Mouse (Mus musculus) neural tube, embryonic 14.5 days (tissue): ENCODE results near the gene Arhgap8. TPM values are rescaled to one million over a fixed set of nuclear protein-coding genes. Genes with fewer than 3 reads are reported as not detected.
"Not testable (repeated sequence)": the region's sequence is repeated elsewhere in the genome, so short reads cannot be mapped to it uniquely, and the experiment has no call there.

ENCODE experiments used
- ATAC-seq: fragments of 200-750 bp; cut with Nextera tagmentation; 2 replicates; pipeline ENCODE4 v1.8.0; 2017; ENCODE audit warnings: low read depth, mild to moderate bottlenecking, moderate TSS enrichment, moderate library complexity
- H3K27ac ChIP-seq: fragments of 300-500 bp; sonication (generic); 2 replicates; pipeline ENCODE4 v1.5.1; 2014; ENCODE audit warnings: low read depth, mild to moderate bottlenecking, control low read depth, low read length, moderate library complexity, mixed read lengths
- H3K27me3 ChIP-seq: fragments of 300-500 bp; sonication (generic); 2 replicates; pipeline ENCODE4 v1.6.1; 2014; ENCODE audit warnings: low read length; ENCODE audit not compliant: control insufficient read depth, insufficient read depth
- H3K36me3 ChIP-seq: fragments of 300-500 bp; sonication (generic); 2 replicates; pipeline ENCODE4 v1.6.1; 2014; ENCODE audit warnings: low read length, mixed read lengths; ENCODE audit not compliant: control insufficient read depth, insufficient read depth
- H3K4me1 ChIP-seq: fragments of 300-500 bp; sonication (generic); 2 replicates; pipeline ENCODE4 v1.6.1; 2014; ENCODE audit warnings: low read length; ENCODE audit not compliant: control insufficient read depth, insufficient read depth
- H3K4me2 ChIP-seq: fragments of 300-500 bp; sonication (generic); 2 replicates; pipeline ENCODE4 v1.6.1; 2014; ENCODE audit warnings: mild to moderate bottlenecking, low read depth, low read length, control low read depth
- H3K4me3 ChIP-seq: fragments of 300-500 bp; sonication (generic); 2 replicates; pipeline ENCODE4 v1.5.1; 2014; ENCODE audit warnings: low read depth, low read length, control low read depth, mixed read lengths
- H3K9ac ChIP-seq: fragments of 300-500 bp; sonication (generic); replicated peaks from 2 replicates; pipeline ENCODE4 v1.6.1; 2014; ENCODE audit warnings: low read depth, mild to moderate bottlenecking, control low read depth, low read length, mixed read lengths
- H3K9me3 ChIP-seq: fragments of 300-500 bp; sonication (generic); 2 replicates; pipeline ENCODE4 v1.6.1; 2016; ENCODE audit warnings: low read length; ENCODE audit not compliant: control insufficient read depth
- WGBS: fragments of 180-500 bp; shearing (Covaris S2); extraction: QIAGEN DNeasy Blood & Tissue Kit; methylation state at CpG from one replicate; pipeline ENCODE4 v1.1.7; 2014; 5-methylcytosine and 5-hydroxymethylcytosine counted together
- polyA plus RNA-seq: library from polyadenylated mRNA; unstranded; fragments of >200 nt; fragmentation: Nextera tagmentation; extraction: Ambion mirVana; gene quantifications from 2 replicates; pipeline ENCODE4 v1.2.1, GENCODE M21; 2014

Gene Arhgap8
- polyA plus RNA-seq, 1 experiment from 2014 or later, result 2.5 TPM

DNA sequence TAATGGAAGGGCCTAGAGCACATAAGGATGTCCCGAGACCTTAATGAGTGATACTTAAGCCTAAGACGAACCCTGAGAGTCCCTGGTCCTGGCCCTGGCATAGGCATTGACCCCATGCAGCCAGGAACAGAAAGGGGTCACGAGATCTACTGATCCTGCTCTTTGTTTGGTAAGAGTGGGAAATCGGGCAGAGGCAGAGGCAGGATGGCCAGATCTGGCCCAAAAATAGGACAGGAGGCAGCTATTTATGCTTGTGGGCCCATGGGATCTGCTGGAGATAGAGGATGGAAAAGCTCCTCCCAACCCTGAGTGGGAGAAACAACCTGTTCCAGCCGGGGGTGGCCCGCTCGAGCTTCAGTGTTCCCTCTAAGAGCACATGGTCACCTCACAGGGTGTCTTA, 15.9 kb upstream of the Arhgap8 start:
- H3K4me1 ChIP-seq, result no peaks in the 10 kb centered on the region
- H3K4me3 ChIP-seq, result no peak overlapping the region
- no peak for ATAC-seq
- peaks cover 3% of the 10 kb centered on the region; the same call in 1 of the 2 replicates for H3K36me3 ChIP-seq
- H3K9ac ChIP-seq, result no peak overlapping the region
- H3K27me3 ChIP-seq, result no peaks in the 10 kb centered on the region
- 92% methylated on average over 7 of the region's 7 CpGs for WGBS
- H3K9me3 ChIP-seq, result no peaks in the 10 kb centered on the region
- H3K27ac ChIP-seq, result no peak overlapping the region
- no peak overlapping the region for H3K4me2 ChIP-seq

DNA sequence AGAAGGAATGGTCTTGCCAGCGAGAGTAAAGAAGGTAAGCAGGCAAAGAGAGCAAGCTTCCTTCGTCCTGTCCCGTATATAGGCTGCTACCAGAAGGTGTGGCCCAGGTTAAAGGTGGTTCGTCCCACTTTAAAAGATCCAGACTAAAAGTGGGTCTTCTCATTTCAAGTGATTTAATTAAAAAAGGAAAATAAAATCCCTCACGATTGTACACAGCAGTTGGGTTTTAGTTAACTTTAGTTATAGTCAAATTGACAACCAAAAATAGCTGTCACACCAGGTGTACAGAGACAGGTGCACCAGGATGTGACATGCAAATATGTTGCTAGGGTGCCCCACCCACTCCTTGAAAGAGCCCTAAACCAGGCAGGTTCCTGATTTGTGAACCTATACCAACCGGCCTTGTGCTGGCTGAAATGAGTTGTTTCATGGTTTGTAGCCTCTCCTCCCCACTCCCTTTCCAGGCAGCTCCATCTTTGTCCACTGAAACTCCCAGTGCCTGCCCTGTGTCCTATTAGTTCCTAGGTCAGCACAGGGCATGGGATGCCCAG, 14.4 kb upstream of the Arhgap8 start:
- peaks cover 3% of the 10 kb centered on the region; the same call in 1 of the 2 replicates for H3K36me3 ChIP-seq
- no peak overlapping the region for H3K27ac ChIP-seq
- no peak overlapping the region for H3K4me3 ChIP-seq
- ATAC-seq, result no peak
- H3K9ac ChIP-seq, result no peak overlapping the region
- H3K9me3 ChIP-seq, result no peaks in the 10 kb centered on the region
- no peaks in the 10 kb centered on the region for H3K4me1 ChIP-seq
- H3K4me2 ChIP-seq, result no peak overlapping the region
- H3K27me3 ChIP-seq, result no peaks in the 10 kb centered on the region
- 90% methylated on average over 6 of the region's 6 CpGs for WGBS

DNA sequence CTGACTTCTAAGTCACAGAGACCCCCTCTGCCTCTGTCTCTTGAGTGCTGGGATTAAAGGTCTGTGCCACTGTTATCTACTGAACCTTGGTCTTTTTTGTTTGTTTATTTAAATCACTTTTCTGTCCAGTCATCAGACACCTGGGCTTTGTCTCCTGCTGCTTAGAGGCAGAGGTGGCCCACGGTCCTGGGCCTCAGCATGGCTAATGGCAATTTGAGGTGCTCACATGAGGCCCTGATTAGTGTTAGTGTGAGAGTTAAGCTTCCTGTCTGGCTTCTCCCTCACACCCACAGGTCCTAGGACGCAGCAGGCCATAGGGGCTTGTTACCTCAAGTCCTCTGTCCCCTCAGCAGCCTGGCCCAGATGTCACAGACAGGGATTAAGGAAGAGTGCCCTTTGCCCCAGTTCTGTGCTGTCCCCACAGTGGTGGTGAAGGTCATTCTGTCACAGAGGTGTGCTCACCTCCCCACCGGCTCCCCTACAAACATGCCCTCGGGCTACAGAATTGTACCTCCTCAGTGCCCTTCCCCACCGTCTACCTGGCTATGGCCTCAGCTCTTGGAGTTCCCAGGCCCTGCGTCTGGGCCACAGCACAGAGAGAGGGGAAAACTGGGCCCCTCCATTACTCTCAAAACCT, 12.8 kb upstream of the Arhgap8 start:
- Histone ChIP-seq H3K9ac (no peak overlapping the region), H3K4me3 (no peak overlapping the region), H3K36me3 (peaks cover 3% of the 10 kb centered on the region; the same call in 1 of the 2 replicates), H3K4me1 (no peaks in the 10 kb centered on the region), H3K9me3 (no peaks in the 10 kb centered on the region), H3K27me3 (no peaks in the 10 kb centered on the region), H3K4me2 (no peak overlapping the region), H3K27ac (no peak overlapping the region)
- 88% methylated on average over 6 of the region's 6 CpGs for WGBS
- no peak for ATAC-seq

DNA sequence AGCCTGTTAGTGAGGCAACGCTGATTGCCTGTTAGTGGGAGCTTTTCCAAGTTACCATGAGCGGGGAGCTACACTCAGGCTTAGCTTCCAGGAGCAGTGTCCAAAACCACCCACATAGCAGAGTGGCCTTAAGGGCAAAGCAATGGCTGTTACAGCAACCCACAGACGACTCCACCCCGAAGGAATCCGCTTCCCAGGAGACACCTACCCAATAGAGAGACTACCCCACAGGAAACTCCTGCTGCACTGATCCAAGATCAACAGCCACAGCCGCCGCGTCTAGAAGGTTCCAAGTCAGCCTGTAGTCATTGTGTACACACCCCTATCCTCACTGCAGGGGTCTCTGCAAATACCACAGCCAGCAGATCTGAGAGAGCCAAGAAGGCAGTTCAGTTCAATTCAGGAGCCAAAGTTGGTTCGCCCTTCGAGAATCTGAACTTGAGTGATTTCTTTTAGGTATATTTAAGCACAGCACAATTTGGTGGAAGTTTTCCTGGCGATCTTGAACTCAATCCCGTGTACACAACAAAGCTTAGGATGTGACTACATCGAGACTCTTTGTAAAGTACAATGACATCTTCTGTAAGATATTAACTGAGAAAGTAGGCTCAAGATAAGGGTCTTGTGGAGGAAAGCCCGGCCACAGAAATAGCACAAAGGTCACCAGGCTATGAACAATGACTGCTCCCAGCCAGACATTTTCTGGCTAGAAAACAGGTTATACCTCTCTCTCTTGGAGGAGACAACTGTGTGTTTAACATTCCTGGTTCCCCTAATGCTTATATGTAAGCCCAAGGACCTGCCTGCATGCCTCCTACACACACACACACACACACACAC, 7.1 kb upstream of the Arhgap8 start:
- ATAC-seq, result no peak
- no peak overlapping the region for H3K4me2 ChIP-seq
- 72% methylated on average over 14 of the region's 14 CpGs for WGBS
- no peak overlapping the region for H3K9ac ChIP-seq
- peaks cover 9% of the 10 kb centered on the region; the same call in 1 of the 2 replicates for H3K4me1 ChIP-seq
- H3K27me3 ChIP-seq, result no peaks in the 10 kb centered on the region
- H3K27ac ChIP-seq, result no peak overlapping the region
- H3K36me3 ChIP-seq, result no peaks in the 10 kb centered on the region
- no peak overlapping the region for H3K4me3 ChIP-seq
- no peaks in the 10 kb centered on the region for H3K9me3 ChIP-seq

DNA sequence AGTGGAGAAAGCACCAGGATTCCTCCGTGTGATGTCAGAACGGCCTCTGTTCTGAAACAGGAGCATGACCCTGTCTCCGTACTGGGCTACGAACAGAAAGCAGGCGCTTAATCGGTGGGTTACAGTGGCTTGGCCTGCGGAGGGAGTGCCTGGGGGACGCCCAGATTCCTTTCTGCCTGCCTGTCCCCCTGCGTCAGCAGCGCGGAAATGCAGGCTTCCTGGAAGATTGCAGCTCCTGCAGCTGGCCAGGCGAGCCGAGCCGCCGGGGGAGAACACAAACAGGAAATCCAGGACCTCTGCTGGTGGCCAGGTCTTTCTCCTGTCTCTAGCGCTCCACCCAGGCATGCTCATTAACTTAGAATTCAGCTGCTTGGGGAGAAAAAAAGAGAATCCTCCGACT, 5.1 kb upstream of the Arhgap8 start:
- Histone ChIP-seq H3K36me3 (no peaks in the 10 kb centered on the region), H3K9ac (peak overlapping the region; percentile 35), H3K27ac (peak overlapping the region; percentile 71), H3K27me3 (peaks cover 4% of the 10 kb centered on the region; the same call in 1 of the 2 replicates), H3K9me3 (no peaks in the 10 kb centered on the region), H3K4me3 (no peak overlapping the region), H3K4me2 (peak overlapping the region; percentile 40), H3K4me1 (peaks cover 9% of the 10 kb centered on the region; the same call in 1 of the 2 replicates)
- 1% methylated on average over 17 of the region's 17 CpGs for WGBS
- ATAC-seq, result peak; percentile 82

DNA sequence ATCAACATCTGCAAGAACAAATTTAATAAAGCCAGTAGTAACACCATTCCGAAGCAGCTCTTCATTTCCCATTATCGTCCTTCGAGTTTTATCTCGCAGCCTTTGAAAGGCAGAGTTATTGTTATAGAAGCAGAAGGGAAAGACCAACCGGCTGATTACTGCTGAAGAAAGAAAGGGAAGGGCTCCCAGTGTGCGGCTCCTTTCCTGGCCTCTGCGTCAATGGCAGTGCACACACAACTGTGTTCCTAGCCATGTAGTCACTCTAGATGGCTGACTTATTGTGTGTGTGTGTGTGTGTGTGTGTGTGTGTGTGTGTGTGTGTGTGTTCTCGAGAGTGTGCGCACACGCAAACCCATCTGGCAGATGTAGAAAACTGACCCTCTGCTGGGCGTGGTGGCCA, 4.7 kb upstream of the Arhgap8 start:
- Histone ChIP-seq H3K27ac (peak overlapping the region; percentile 71), H3K4me3 (no peak overlapping the region), H3K4me2 (peak overlapping the region; percentile 40), H3K9me3 (no peaks in the 10 kb centered on the region), H3K4me1 (peaks cover 9% of the 10 kb centered on the region; the same call in 1 of the 2 replicates), H3K27me3 (peaks cover 8% of the 10 kb centered on the region), H3K9ac (peak overlapping the region; percentile 35), H3K36me3 (no peaks in the 10 kb centered on the region)
- no peak for ATAC-seq
- 40% methylated on average over 11 of the region's 11 CpGs for WGBS

DNA sequence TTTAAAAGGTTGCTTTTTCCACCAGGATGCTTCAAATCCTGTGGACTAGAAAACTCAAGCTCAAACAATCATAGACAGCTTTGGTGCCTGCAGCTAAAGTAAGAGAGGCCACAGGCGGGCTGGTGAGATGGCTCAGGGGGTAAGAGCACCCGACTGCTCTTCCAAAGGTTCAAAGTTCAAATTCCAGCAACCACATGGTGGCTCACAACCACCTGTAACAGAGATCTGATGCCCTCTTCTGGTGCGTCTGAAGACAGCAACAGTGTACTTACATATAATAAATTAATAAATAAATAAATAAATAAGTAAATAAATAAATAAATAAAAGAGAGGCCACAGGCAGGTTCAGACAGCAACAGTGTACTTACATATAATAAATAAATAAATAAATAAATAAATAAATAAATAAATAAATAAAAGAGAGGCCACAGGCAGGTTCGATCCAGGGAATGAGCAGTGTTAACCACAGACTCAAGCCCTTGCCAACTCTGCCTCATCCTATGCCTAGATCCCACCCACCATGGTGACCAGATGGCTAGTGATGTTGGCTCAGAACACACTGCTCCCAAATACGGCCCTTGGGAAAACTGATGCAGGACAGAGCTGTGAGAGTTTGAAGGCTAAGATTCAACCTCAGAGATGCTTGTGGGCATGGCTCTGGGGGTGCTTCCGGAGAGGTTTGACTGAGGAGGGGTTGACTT, 2.1 kb upstream of the Arhgap8 start:
- H3K4me3 ChIP-seq, H3K4me1 ChIP-seq, H3K36me3 ChIP-seq, H3K4me2 ChIP-seq, H3K9ac ChIP-seq, ATAC-seq, H3K27ac ChIP-seq, H3K9me3 ChIP-seq: not testable (repeated sequence)
- H3K27me3 ChIP-seq, result peaks cover 15% of the 10 kb centered on the region
- WGBS, result 73% methylated on average over 6 of the region's 6 CpGs

DNA sequence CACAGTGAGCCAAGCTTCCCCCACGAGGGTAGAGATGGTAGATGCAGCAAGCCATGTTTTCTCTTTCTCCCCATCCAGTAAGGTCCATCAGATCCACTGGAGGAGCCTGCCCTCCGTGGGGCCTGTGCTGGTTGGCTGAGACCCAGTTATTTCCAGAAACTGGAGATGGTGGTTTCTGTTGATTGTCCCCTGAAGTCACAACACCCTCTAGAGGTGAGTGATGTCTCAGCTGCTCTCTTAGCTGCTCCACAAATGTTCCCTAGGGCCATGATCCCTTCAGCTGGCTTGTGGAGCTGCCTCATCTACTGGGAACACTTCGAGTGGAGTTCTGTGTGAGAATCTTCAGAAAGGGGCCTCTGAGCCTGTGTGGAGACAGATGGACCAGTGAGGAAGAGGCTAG, 1.1 kb upstream of the Arhgap8 start:
- WGBS, result 70% methylated on average over 3 of the region's 3 CpGs
- Histone ChIP-seq H3K27me3 (peaks cover 15% of the 10 kb centered on the region), H3K36me3 (no peaks in the 10 kb centered on the region), H3K4me2 (no peak overlapping the region), H3K4me1 (peaks cover 9% of the 10 kb centered on the region; the same call in 1 of the 2 replicates), H3K27ac (no peak overlapping the region), H3K4me3 (no peak overlapping the region), H3K9ac (no peak overlapping the region), H3K9me3 (no peaks in the 10 kb centered on the region)
- no peak for ATAC-seq
